Mouse (Mus musculus) MEL (cell line): ENCODE measurements at regions not wholly inside any gene's neighbourhood (a gene's known extent, or its start where the extent isn't known, plus 50 kb on each side); places are given as distances from the start of the nearest gene placed in this dataset.

Source experiments
- ELF1 ChIP-seq: IDR thresholded peaks from 2 replicates; pipeline ENCODE4 v1.6.1; 2014; ENCODE audit warnings: low read depth, mild to moderate bottlenecking, inconsistent platforms, low read length, improper control_type of control experiment, moderate library complexity
- NRF1 ChIP-seq: IDR thresholded peaks from 2 replicates; pipeline ENCODE4 v1.6.1; 2014; ENCODE audit warnings: low read depth, mild to moderate bottlenecking, inconsistent platforms, low read length, improper control_type of control experiment, moderate library complexity; ENCODE audit not compliant: poor library complexity, insufficient read depth, severe bottlenecking
- SIN3A ChIP-seq: IDR thresholded peaks from 2 replicates; pipeline ENCODE4 v1.6.1; 2012; ENCODE audit warnings: low read length, improper control_type of control experiment, inconsistent platforms

DNA sequence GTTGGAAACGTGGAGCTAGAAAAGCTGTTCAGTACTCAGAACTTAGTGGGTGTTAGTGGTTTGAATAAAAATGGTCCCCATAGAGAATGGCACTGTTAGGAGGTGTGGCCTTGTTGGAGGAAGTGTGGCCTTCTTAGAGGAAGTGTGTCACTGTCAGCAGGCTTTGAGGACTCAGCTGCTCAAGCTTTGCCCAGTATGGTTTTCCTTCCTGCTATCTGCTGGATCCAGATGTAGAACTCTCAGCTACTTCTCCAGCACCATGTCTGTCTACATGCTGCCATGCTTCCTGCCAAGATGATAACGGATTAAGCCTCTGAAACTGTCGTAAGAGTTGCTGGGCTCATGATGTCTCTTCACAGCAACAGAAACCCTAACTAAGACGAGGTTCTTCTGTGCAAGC is 59.8 kb upstream of the Rreb1 start (continued):
- peak; percentile 45; the same call in 1 of the 2 replicates for TF ChIP-seq SIN3A
- TF ChIP-seq ELF1: peak; percentile 53; the same call in 1 of the 2 replicates
- TF ChIP-seq NRF1: no peak
